1 mouse cellular context compared by ENCODE assay signal in the genomic region with DNA sequence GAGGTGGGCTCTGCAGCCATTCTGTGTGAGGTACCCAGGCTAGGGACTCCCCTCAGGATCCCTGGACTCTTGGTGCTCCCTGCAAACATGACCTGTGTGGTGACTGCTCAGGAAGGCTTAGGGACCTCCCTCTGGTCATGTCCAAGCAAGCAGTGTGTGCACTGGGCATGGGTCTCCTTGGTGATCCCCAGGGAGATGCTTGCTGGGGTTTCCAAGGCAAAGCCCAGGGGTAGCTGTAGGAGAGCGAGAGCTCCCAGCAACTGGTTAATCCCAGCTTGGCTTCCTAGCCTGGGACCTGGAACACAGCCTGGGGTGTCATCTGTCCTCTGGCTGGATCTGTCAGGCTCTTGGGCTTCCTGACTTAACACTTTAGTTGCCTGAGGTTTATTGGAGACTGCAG.
TF ChIP-seq lines count a peak whose summit lies in the region.

No protein-coding gene starts in this region.

TF ChIP-seq in CH12.LX, 34 proteins besides CTCF, POLR2A, EP300 and RAD21:
- no peak for TF ChIP-seq IRF4 (IDR thresholded peaks at IDR 0.05; ENCODE audit: low read depth, low read length)
- no peak for TF ChIP-seq MAFK (IDR thresholded peaks at IDR 0.05; ENCODE audit: insufficient replicate concordance, low read length)
- TF ChIP-seq MYC (IDR thresholded peaks at IDR 0.05; ENCODE audit: low read depth, low read length) = no peak
- TF ChIP-seq RCOR1 (conservative IDR thresholded peaks at IDR 0.05; ENCODE audit: low read depth, low read length) = no peak
- no peak for TF ChIP-seq ELF1 (IDR thresholded peaks at IDR 0.05; ENCODE audit: low read depth, low read length)
- TF ChIP-seq NELFE (IDR thresholded peaks at IDR 0.05; ENCODE audit: low read depth, low read length) = no peak
- TF ChIP-seq ETS1 (conservative IDR thresholded peaks at IDR 0.05; ENCODE audit: low read depth, low read length) = no peak
- TF ChIP-seq PAX5 (IDR thresholded peaks at IDR 0.05; ENCODE audit: low read length) = no peak
- TF ChIP-seq JUN (IDR thresholded peaks at IDR 0.05; ENCODE audit: insufficient read depth, low read depth, low read length) = no peak
- TF ChIP-seq TBP (conservative IDR thresholded peaks at IDR 0.05; ENCODE audit: low read depth, low read length) = no peak
- no peak for TF ChIP-seq ZC3H11A (IDR thresholded peaks at IDR 0.05; ENCODE audit: low read depth, low read length)
- TF ChIP-seq SMC3 (IDR thresholded peaks at IDR 0.05; ENCODE audit: low read depth, low read length) = no peak
TF ChIP-seq in CH12.LX: peak in this region for 0.
